Mouse (Mus musculus): ENCODE data around the gene Fads1. TPM values are rescaled to one million over a fixed set of nuclear protein-coding genes. Genes with fewer than 3 reads are reported as not detected.

The Fads1 gene
- polyA plus RNA-seq, 3 experiments from 2014 or later = 5.4 to 6.0 (median 5.7) TPM

GRCm38 (mm10) chr19:10213796-10214471, 31.2 kb downstream of the Fads1 start:
- no peak for ATAC-seq

- no peak for ATAC-seq
Observed at GRCm38 (mm10) chr19:10216101-10216500, 33.4 kb downstream of the Fads1 start.

DNA sequence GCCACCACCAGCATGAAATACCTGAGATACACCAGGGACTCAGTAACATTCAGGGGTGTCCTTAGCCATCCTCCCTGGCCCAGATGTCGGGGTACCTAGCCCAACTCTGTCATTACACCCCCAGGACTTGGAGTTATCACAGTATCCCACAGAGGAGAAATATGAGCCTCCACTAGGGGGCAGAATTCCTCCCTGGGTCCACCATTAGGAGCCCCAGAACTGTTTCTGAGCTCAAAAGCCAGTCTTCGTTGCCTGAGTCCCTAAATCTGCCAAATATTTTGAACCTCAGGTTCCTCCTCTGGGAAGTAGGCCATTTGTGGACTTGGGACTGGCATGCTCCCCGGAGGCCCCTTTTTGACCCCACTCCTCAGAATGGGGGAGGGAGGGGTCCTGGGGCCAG, 36.4 kb downstream of the Fads1 start:
- ATAC-seq = no peak

DNA sequence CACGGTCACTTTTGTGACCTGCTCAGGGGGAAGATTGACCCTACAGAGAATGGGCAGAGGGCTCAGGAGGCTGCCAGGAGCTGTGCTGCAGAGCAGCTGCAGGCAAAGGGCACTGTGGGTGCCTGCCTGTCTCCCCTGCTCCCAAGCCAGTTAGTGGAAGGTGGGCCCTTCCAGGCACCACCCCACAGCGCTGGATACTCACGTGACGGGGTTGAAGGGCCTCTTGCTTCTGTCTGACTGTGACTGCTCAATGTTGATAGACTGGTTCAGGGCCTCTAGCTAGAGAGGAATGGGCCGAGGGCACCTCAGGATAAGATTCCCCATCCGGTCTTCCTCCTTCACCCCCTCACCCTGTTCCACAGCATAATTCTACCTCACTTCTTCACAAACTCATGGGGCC, 36.9 kb downstream of the Fads1 start:
- ATAC-seq = no peak

GRCm38 (mm10) chr19:10221585-10221984, 38.9 kb downstream of the Fads1 start:
- ATAC-seq = no peak

DNA sequence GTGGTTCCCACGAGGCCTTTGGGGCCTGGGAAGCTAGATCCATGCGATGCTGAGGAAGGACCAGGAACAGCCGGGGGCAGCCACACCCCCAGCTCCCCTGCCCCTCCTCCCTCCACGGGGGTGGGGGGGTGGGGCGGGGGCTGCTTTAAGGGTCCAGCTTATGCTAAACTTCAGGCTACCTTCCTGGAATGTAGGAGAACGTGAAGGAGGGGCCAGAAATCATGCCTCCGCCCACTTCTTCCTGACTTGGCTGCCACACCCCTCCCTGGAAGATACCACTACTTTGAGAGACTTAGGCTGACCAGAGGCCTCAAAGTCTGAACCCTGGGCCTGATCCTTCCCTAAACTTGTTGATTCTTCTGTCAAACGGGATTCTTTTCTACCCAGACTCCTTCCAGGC, 40.0 kb downstream of the Fads1 start:
- no peak for ATAC-seq

DNA sequence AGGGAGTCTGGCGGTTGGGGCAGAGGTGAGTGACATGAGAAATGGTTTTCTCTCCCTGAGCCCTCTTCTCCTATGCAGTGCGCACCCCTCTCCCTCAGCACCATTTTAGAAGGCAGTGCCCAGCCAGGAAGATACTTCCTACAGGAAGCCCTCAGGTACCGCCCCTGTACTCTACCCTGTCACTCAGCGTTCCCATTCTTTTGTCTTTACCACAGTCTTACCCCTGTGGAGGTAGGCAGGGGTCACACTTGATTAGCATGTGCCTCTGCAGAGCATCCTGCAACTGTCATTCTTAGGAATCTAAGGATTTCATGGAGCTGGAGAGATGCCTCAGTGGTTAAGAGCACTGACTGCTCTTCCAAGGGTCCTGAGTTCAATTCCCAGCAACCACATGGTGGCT, 40.9 kb downstream of the Fads1 start:
- ATAC-seq = no peak

DNA sequence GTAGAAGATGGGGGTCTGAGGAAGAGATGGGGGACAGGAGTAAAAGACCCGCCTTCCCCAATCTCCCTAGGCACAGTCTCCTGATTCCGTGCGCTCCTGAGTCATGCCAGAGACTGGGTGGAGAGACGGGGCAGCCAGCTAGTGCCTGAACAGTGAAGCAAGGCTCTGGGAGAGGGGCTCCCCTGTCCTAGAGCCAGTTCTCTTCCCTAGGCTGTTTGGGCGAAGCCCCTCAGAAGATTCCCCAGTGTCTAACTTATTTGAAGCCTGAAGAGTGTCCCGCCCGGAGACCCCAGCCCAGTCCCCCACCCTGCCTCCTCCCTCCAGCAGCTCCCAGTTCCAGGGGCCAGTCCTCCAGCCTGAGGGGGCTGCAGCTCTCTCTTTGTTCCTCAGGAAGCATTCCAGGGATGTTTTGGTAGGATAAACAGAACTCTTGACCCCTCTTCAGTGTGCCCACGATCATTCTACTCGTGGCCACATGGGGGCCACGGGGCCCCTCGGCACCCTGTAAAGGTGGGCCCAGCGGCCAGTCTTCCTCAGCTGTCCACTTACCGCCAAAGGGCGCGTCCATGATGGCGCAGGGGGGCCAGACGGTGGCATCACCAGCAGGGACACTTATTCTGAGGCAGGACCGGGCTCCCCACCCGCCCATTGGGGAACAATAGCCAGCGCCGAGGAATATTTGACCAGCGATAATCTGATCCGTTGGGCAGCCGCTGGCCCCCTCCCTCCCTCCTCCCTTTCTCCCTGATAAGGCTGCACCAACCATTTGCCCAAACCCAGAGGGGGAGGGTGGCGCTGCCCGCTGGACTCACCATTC, 42.2 kb downstream of the Fads1 start:
- no peak for ATAC-seq

DNA sequence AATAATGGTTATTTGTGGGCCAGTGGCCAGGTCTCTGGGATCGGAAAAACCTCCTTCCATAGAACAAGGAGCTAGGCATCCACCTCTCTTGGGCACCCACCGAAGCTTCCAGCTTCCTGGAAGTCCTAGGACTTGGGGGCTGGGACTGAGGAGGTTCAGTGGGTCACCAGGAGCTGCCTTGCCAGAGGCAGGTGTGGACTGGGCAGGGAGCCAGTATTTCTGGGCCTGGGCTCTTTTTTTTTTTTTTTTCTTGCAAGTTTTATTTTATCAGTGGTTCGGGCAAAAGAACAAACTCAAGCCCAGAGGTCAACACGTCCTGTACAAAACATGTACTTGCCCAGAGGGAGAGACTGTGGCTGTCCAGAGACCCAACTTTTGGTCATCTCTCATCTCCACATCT, 43.1 kb downstream of the Fads1 start:
- ATAC-seq = no peak

DNA sequence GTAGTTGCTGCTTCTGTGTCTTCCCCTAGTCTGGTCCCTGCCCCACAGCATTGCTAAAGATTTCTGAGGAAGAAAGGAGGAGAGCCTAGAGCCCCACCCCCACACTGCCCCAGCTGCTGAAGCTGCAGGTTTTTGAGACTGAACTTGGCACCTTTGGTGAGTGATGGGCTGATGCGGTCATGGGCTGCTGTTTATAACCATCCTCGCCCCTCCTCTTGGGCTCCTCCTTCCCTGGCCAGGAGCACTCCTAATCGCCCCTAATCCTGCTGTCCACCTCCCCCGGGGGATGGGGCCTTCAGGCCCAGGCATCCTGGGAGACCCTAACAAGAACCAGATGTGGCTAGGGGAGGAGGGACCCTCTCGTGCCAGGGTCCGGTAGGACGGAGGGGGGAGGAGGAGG, 48.3 kb downstream of the Fads1 start:
- no peak for ATAC-seq

DNA sequence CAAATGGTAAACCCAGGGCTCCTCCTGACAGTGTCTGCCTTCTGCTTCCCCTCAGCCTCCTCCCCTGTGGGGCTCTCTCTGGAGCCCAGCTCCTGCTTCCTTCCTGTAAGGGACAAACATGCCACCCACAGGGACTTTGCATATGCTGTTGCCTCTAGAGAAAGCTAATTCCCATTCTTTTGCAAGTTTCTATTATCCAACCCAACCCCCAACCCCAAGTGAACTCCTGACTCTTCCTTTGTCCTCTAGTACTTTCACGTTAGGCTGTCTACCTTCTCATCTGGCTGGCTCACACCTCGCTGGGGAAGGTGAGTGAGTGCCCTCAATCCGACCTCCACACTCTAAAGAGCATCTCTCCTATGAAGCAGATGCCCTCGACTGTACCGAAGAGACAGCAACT, 49.2 kb downstream of the Fads1 start:
- no peak for ATAC-seq

- no peak for ATAC-seq
Observed at GRCm38 (mm10) chr19:10232327-10233017, 49.8 kb downstream of the Fads1 start.

DNA sequence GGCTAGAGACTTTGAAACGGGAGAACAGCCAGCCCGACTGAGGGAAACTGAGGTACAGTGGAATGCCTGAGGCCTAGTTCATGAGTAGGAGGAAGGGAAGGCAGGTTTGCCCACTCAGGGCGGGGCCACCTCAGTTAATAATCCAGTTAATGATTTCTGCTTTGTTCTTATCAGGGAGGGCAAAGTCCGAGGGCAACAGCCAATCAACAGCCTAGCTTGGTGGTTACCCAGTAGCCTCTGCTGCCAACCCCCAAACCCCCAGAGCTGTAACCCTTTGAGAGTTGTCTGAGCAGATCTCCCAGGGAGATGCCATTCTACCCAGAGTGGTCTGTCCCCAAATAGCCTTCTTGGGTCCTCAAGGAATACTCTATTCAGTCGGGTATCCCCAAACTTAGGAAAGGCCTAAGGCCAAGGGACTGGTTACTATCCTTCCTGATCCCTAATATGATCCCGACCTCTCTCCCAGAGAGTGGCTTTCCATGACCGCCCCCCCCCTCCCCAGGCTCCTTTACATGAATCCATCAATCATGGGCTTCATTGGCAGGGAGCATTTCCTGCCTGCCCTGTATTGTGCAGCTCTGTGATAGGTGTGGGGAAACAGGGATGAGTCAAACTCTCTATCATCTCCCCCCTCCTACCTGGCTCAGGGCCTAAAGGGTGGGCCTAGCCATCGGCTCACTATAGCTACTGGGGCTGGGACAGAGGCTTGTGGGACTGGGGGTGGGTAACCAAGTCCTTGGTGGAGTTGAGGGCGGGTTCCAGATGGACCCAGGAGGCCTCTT, 53.3 kb downstream of the Fads1 start:
- no peak for ATAC-seq

DNA sequence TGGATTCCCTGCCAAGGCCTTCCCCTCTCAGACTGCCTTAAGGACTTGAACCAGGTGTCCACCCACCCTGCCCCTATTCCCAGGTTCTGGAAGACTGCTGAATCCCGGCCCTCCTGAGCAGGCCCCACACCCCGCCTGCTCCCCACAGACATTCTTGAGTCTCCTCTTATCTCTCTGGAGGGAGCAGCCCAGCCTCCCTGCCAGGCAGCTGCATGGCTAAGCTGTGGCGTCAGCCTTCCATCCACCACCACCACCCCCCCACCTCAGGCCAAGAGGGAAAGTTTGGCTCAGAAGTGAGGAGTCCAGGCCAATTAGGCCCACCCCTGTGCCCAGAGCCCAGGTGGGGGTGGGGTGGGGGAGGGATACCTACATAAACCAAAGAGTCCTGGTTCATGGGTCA, 55.8 kb downstream of the Fads1 start:
- no peak for ATAC-seq

- no peak for ATAC-seq
Observed at GRCm38 (mm10) chr19:10239419-10239818, 56.7 kb downstream of the Fads1 start.

DNA sequence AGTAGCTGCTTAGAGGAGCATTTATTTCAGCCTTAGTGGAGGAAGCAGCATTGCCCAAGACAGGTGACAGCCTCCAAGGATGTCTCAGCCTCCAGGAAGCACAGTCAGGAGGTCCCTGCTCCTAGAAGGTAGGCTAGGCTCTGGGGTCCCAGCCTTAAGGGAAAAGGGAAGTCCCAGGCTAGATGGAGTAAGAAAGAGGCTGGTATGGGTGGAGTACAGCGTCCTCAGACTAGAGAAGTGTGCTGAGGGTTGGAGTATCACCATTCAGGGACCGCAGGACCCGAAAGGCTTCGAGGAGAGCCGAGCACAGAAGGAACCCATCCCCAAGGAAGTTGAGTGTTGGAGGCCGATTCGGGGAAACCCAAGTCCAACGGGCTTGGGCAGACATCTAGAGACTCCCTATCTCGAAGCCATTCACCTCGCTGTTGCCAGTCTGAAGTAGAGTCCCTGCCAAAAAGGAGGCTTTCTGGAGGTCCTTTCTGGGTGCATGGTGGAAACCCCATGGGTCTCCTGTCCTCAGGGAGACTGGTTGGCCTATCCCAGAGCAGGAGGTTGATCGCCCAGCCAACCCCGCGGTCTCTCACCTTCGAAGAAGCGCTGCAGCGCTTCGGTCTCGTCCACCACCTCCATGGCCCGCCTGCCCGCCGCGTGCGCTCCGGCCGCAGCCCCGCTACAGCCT, 57.4 kb downstream of the Fads1 start:
- no peak for ATAC-seq

GRCm38 (mm10) chr19:10240654-10241305, 58.1 kb downstream of the Fads1 start, which contains the start of gene Myrf:
Gene Myrf, minus strand, starts transcription at chr19:10240748.
- peak; percentile 58 for ATAC-seq

GRCm38 (mm10) chr19:10242916-10243315, 60.2 kb downstream of the Fads1 start:
- ATAC-seq = no peak

DNA sequence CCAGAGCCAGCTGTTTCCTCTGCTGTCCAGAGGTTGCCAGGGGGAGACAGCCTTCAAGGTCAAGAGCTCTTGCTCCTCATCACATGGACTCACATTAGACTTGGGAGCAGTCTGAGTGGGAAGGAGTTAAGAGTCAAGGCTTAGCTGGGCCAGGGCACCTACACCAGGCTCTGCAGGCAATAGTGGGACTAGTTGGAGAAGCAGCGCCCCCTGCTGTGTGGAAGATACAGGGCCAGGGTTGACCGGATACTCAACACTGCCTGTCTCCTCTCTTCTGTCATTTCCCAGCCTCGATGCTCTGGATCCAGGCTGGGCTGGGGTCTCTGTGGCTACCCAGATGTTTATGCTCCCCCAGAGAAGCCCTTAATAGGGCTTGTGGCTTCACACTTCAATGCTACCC, 61.5 kb downstream of the Fads1 start:
- no peak for ATAC-seq

Data from inflammation-experienced regulatory T-cells, adult 6 months (primary cell).